Mouse (Mus musculus) C2C12 (cell line): ENCODE measurements at regions not wholly inside any gene's neighbourhood (a gene's known extent, or its start where the extent isn't known, plus 50 kb on each side); places are given as distances from the start of the nearest gene placed in this dataset.

Experiments
- H3K27me3 ChIP-seq: one replicate; pipeline ENCODE4 v1.6.1; 2011; ENCODE audit not compliant: control insufficient read depth, insufficient read depth, insufficient read length
- H3K36me3 ChIP-seq: one replicate; pipeline ENCODE4 v1.6.1; 2011; ENCODE audit not compliant: control insufficient read depth, insufficient read depth
- H3K4me3 ChIP-seq: one replicate; pipeline ENCODE4 v1.5.1; 2011; ENCODE audit warnings: mild to moderate bottlenecking, control low read depth; ENCODE audit not compliant: poor library complexity, insufficient read depth, severe bottlenecking
- H3K79me2 ChIP-seq: one replicate; pipeline ENCODE4 v1.6.1; 2011; ENCODE audit not compliant: control insufficient read depth, insufficient read depth
- H3K79me3 ChIP-seq: one replicate; pipeline ENCODE4 v1.6.1; 2011; ENCODE audit warnings: low read depth, control low read depth
- H3ac ChIP-seq: one replicate; pipeline ENCODE3; 2011; ENCODE audit warnings: low read depth; ENCODE audit not compliant: control insufficient read depth, insufficient read length
- CEBPB ChIP-seq: IDR thresholded peaks from one replicate; pipeline ENCODE4 v1.6.1; 2011; ENCODE audit warnings: low read depth, mild to moderate bottlenecking, control low read depth, moderate library complexity
- CTCF ChIP-seq: IDR thresholded peaks from one replicate; pipeline ENCODE4 v1.5.1; 2011; ENCODE audit not compliant: control insufficient read depth, insufficient read depth, insufficient read length
- FOSL1 ChIP-seq: IDR thresholded peaks from one replicate; pipeline ENCODE4 v1.8.0; 2011; ENCODE audit warnings: mild to moderate bottlenecking, low read length; ENCODE audit not compliant: poor library complexity, insufficient read depth, severe bottlenecking
- MAX ChIP-seq: IDR thresholded peaks from one replicate; pipeline ENCODE4 v1.6.1; 2011; ENCODE audit warnings: mild to moderate bottlenecking, control low read depth
- MYOD1 ChIP-seq: IDR thresholded peaks from one replicate; pipeline ENCODE4 v1.6.1; 2011; ENCODE audit warnings: low read depth; ENCODE audit not compliant: control insufficient read depth, insufficient read length
- MYOG ChIP-seq: IDR thresholded peaks from one replicate; pipeline ENCODE4 v1.6.1; 2011; ENCODE audit not compliant: control insufficient read depth, insufficient read length; ENCODE audit errors: extremely low read depth
- USF1 ChIP-seq: IDR thresholded peaks from one replicate; pipeline ENCODE4 v1.6.1; 2011; ENCODE audit warnings: low read depth, mild to moderate bottlenecking, control low read depth, moderate library complexity

DNA sequence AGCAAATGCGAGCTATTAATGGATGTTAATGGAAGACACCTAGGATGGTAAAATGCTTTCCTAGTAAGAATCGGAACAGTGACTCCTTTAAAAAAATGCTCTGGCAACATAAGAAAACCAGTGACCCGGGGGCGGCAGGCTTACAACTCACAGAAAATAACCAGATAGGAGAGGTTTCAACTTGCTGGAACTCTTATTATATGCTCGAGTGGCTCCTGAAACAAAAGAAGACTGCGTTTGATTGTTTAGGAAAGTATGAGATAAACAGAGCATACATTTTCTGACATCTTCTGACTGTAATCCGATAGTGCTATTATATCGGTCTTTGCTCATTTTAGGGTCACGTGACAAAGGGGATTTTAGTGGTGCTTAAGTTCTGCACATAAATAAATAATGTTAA is 152.8 kb upstream of the Pkn2 start:
- no peak overlapping the region for H3K4me3 ChIP-seq
- H3K27me3 ChIP-seq = no peaks in the 10 kb centered on the region
- no peaks in the 10 kb centered on the region for H3K79me2 ChIP-seq
- no peaks in the 10 kb centered on the region for H3K36me3 ChIP-seq
- TF ChIP-seq CEBPB = no peak
- peak; percentile 51 for TF ChIP-seq USF1
- no peak for TF ChIP-seq MYOD1
- H3ac ChIP-seq = no peak overlapping the region
- H3K79me3 ChIP-seq = no peaks in the 10 kb centered on the region

DNA sequence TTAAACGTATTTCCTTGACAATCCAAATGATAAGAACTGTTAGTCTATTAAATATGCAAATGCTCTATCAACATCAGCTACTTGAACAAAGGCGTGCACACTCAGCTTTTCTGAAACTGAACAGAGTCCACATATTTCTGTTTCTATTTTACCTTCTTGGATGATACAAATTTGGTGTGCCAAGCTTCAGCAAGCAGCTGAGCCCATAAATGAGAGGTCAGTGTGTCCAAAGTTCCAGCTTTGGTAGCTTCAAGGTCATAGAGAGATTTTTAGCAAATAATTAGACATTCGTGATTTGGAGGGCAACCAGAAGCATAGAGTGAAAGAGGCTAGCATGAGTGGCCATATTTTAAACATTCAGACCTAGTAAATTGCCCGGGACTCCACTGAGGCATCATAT is 140.7 kb upstream of the Pkn2 start:
- Histone ChIP-seq H3ac (no peak overlapping the region), H3K36me3 (no peaks in the 10 kb centered on the region), H3K4me3 (no peak overlapping the region), H3K79me3 (no peaks in the 10 kb centered on the region), H3K27me3 (no peaks in the 10 kb centered on the region), H3K79me2 (no peaks in the 10 kb centered on the region)
- TF ChIP-seq MAX = no peak
- TF ChIP-seq USF1 = no peak
- no peak for TF ChIP-seq MYOD1
- TF ChIP-seq FOSL1 = no peak
- no peak for TF ChIP-seq CEBPB
- TF ChIP-seq MYOG = no peak
- TF ChIP-seq CTCF = no peak

DNA sequence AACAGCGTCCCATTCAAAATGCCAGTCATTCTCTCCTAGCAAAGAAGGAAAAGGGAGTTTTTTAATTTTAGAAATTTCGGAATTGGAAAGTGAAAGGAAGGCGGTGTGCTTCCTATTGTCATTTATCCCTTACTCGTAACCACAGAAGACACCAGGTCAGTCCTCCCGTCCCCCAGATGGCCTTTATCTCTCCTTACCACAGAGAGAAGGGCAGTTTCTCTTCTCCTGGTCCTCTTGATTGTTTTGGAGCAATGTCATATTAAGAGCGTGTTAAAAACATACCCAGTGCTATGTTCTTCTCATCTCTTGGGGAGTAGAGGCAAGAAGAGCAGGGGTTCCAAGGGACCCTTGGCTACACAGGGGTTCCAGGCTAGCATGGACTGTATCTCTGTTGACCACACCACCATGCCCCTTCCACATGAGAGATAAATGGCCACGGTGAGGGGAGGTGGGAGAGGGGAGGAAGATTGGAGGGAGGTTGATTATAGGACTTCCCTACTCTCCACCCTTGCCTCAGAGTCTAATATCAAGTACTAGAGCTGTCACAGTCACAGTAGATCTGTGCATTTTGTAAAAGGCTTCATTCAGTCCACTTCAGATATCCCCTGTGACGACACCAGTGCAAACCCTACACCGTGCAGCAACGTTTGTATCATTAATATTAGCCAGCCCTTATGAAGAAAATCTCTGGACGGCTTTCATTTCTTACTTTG is 139.5 kb upstream of the Pkn2 start:
- no peaks in the 10 kb centered on the region for H3K27me3 ChIP-seq
- no peak overlapping the region for H3K4me3 ChIP-seq
- no peaks in the 10 kb centered on the region for H3K79me3 ChIP-seq
- H3K36me3 ChIP-seq = no peaks in the 10 kb centered on the region
- no peaks in the 10 kb centered on the region for H3K79me2 ChIP-seq
- TF ChIP-seq CEBPB = no peak
- TF ChIP-seq FOSL1 = no peak
- no peak for TF ChIP-seq CTCF
- TF ChIP-seq MAX = no peak
- no peak for TF ChIP-seq MYOG
- no peak for TF ChIP-seq MYOD1
- TF ChIP-seq USF1 = no peak
- no peak overlapping the region for H3ac ChIP-seq

DNA sequence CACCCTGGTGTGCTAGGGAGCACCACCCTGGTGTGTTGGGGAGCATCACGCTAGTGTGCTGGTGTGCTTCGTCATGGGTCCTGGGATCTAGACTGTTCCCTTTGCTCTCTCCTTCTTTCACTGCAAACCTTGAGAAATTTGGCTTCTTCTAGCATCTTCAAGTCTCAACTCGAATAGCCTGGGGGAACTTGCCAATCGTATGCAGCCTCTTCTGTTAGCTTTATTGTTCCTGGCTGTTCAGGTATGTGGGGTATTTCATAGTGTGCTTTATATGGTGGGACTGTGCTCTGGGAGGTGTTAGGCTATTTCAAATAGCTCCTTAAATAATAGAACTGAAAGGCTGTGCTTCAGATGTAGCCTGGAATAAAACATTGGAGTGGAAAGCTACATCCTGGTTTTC is 135.7 kb upstream of the Pkn2 start:
- H3ac ChIP-seq = no peak overlapping the region

DNA sequence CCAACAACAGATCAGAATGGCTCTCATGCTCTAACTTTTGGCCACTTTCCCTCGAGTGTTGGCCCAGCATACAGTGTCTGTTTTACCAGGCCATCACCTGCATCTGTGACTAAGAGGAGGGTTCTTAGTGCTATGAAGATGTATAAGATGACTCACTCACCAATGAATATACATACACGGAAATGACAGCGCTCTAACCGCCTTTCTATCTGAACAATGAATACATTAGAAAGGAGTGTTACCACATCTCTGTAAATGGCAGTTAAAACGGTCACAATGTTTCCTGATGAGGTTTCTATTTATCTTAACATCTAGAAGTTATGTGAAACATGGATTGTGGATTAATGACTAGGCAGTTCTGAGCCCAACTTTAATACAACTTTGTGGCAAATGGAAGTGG is 135.0 kb upstream of the Pkn2 start:
- Histone ChIP-seq H3ac (no peak overlapping the region), H3K36me3 (no peaks in the 10 kb centered on the region), H3K27me3 (no peaks in the 10 kb centered on the region), H3K79me2 (no peaks in the 10 kb centered on the region), H3K4me3 (no peak overlapping the region), H3K79me3 (no peaks in the 10 kb centered on the region)
- TF ChIP-seq MAX (no peak), MYOG (no peak), MYOD1 (no peak), FOSL1 (no peak), USF1 (no peak), CTCF (no peak), CEBPB (no peak)

More for the DNA sequence above, 135.7 kb upstream of the Pkn2 start:
- no peaks in the 10 kb centered on the region for H3K79me2 ChIP-seq
- H3K27me3 ChIP-seq = no peaks in the 10 kb centered on the region
- TF ChIP-seq MAX (no peak), USF1 (no peak), MYOD1 (no peak), CTCF (no peak), FOSL1 (no peak), MYOG (no peak), CEBPB (no peak)
- H3K4me3 ChIP-seq = no peak overlapping the region
- H3K79me3 ChIP-seq = no peaks in the 10 kb centered on the region
- no peaks in the 10 kb centered on the region for H3K36me3 ChIP-seq

DNA sequence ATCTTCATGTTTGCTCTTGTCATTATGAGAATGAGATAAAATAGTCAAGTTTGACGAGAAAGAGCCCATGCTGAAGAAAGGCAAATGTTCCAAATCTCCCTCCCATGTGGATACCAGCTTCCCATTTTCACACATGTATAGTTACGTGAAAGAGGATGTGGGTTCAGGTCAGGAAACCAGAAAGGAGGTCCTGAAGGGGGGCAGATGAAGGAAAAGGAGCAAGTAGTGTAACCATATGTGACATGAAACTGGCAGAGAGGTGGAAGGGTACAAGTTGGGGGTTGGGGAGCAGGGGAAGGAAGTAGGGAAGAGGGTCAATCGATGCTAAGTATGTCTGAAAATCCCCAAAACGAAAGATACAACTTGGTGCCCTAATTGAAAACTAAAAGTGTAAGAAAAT is 132.6 kb upstream of the Pkn2 start:
- Histone ChIP-seq H3K79me3 (no peaks in the 10 kb centered on the region), H3K4me3 (no peak overlapping the region), H3K27me3 (no peaks in the 10 kb centered on the region), H3K79me2 (no peaks in the 10 kb centered on the region), H3ac (no peak overlapping the region), H3K36me3 (no peaks in the 10 kb centered on the region)
- no peak for TF ChIP-seq MYOD1
- TF ChIP-seq CEBPB = no peak
- no peak for TF ChIP-seq MYOG
- no peak for TF ChIP-seq USF1
- no peak for TF ChIP-seq MAX
- TF ChIP-seq FOSL1 = no peak
- no peak for TF ChIP-seq CTCF
